Mouse (Mus musculus): ENCODE measurements around the gene Zfp36.
A peak's percentile ranks its signal among the peaks of the same experiment; 100 is the strongest.

Zfp36 gene

DNA sequence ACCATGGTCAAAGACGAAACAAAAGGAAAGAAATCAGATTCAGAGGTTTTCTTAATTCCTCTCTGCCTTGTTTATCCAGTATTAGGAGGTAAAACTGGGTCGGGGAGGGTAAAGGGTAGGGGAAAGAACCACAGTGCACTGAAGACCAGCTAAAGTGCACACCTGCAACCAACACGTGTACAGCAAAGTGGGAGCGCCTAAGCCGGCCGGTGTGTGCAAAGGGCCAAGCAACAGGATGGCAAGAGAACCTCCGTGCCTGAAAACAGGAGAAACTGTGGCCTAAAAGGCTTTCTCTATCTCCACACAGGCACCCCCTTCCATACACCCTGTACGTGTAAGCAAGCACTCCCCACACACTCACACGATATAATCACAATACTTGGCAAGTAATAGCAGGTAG, 5.1 kb upstream of the Zfp36 start:
- DNase-seq (ENCODE audit: low read depth in 2 of 2, low spot score in 2 of 2), result no peak

DNA sequence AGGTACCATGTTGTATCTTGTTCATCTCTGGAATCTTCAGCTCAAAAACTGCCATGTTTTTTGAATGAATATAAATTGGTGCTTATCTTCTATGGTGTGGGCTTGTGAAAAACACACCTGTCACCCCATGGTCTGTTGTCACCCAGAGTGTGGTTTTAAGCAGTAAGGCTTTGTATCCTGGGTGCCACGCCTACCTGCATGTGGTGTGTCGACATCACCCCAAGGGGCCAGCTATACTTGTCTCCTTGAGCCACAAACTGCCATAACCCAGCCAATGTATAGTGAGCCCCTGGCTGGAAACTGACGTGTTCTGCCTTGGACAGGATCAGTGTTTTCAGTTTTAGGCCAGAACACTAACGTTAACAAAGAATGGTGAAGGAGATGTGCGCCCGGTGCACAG, 4.1 kb upstream of the Zfp36 start:
- peak; percentile 42 to 44 for DNase-seq (ENCODE audit: low read depth in 2 of 2, low spot score in 2 of 2)

DNA sequence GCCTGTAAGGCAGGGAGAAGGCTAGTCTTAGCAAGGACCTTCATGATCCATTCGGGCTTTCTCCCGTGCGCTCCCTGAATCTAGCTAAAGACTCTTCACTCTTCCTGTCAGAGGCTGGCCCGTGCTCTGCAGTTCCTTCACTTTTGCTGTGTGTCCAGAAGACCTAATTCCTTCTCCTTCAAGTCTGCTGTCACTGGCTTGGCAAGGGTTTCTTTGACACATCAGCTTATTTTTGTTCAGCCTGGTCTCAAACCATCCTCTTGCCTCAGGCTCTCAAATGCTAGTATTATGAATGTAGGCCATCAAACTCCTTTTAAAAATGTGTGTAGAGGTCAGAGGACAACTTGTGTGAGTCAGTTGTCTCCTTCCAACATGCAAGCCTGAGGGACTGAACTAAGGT, 3.6 kb upstream of the Zfp36 start:
- no peak for DNase-seq (ENCODE audit: low read depth in 2 of 2, low spot score in 2 of 2)

DNA sequence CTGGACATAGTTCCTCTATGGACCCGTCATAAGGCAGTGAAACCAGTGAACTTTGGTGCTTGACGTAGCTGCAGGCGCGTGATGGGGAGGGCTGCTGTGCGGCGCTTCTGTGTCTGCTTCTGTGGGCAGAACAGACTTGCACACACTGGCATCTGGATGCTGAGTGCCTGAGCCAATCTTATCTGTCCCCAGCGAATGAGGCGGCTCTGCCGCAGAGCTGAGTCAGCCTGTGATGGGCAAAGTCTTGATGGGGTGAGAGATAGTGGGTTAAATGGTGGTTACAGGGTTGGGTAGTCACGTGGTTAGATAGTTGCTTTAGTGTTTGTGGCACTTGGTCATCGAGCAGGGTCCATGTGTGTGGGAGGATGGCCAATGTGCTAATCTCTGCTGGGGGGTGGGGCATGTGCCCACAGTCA, 2.9 kb upstream of the Zfp36 start:
- DNase-seq (ENCODE audit: low read depth in 2 of 2, low spot score in 2 of 2), result peak; percentile 66 to 74

DNA sequence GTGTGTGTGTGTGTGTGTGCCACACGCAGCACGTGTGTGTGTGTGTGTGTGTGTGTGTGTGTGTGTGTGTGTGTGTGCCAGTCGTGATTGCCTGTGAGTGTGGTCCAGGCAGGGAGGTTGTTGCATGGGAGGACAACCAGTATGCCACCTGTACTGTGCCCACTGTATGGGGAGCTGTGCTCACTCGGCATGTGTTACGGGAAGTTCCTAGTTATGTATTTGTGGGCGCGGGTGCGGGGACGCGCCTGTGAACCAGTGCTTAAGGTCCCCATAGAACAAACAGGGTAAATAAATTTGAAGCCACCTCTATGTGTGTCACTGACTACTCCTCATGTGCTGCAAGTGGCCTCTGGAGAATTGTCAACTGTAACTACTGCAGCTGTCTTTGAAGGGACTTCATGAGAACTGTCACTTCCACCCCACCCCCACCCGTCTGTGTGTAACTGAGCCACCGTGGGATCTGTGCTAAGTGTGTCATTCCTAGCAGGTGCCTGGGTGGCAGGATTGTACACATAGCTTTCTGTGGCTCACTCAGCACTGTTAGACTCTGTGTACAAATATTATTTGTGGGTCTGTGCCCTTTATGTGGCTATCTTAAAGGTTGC, 2.4 kb upstream of the Zfp36 start:
- DNase-seq (ENCODE audit: low read depth in 2 of 2, low spot score in 2 of 2), result no peak

DNA sequence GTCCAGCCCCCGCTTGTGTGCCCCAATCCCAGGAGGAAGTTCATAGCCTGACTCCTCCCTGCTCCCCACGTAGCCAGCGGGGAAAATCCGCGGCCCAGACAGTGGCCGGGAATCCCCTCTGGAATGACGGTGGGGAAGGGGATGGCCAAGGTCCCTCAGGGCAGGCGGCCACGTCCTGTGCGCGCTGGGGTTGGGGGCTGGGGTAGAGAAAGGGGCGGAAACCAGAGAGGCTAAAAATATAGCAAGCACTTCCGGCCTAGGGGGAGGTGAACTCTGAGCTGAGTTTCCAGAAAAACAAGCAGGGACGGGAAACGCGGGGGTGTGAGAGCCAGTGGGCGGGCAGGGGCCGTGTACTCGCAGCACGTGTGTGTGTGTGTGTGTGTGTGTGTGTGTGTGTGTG, 1.9 kb upstream of the Zfp36 start:
- peak; percentile 91 for DNase-seq (ENCODE audit: low read depth in 2 of 2, low spot score in 2 of 2)

GRCm38 (mm10) chr7:28381017-28381790, 1.2 kb upstream of the Zfp36 start:
- peak; percentile 78 to 84 for DNase-seq (ENCODE audit: low read depth in 2 of 2, low spot score in 2 of 2)

DNA sequence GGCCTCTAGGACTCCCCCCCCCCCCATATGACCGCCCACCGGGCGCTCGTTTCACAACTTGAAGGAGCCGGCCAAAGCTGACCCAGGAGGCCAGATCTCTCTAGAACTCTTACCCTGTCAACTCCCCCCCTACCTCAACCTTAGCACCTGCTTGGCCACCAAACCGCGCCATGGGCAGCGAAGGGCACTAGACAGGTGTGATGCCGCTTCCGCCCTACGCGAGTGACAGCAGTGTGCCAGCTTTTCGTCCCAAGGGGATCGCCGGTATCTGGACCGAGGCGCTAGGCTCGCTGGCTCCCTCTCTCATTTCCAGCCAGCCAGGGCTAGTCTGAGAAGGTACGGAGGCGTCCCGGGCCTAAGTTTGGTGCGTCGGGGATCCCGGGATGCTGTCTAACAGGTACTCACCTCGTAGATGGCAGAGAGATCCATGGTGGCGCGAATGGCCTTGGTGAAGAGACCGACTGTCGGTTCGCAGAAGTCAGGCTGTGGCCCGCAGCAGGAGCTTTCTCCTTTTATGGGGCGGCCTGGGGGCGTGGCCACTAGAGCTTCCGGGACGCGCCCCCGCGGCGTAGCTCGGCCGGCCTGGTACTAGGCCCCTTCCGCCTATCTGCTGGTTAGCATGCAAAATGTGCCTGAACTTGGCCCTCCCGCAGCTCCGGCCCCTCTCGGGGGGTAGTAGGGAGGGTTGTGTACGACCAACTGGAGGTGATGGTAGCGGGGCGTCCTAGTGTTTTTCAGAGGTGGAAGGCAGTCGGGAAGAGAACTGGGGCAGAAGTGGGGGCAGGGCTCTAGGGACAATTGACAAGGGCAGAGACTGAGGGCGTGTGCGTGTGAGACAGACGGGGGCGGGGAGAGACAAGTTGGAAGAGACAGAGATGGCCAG, 1.0 kb downstream of the Zfp36 start:
- DNase-seq (ENCODE audit: low read depth in 2 of 2, low spot score in 2 of 2), result peak; percentile 90 to 92

GRCm38 (mm10) chr7:28378066-28378690, 1.9 kb downstream of the Zfp36 start:
- peak in 1 of 2 experiments; percentile 40 for DNase-seq (ENCODE audit: low read depth in 2 of 2, low spot score in 2 of 2)

DNA sequence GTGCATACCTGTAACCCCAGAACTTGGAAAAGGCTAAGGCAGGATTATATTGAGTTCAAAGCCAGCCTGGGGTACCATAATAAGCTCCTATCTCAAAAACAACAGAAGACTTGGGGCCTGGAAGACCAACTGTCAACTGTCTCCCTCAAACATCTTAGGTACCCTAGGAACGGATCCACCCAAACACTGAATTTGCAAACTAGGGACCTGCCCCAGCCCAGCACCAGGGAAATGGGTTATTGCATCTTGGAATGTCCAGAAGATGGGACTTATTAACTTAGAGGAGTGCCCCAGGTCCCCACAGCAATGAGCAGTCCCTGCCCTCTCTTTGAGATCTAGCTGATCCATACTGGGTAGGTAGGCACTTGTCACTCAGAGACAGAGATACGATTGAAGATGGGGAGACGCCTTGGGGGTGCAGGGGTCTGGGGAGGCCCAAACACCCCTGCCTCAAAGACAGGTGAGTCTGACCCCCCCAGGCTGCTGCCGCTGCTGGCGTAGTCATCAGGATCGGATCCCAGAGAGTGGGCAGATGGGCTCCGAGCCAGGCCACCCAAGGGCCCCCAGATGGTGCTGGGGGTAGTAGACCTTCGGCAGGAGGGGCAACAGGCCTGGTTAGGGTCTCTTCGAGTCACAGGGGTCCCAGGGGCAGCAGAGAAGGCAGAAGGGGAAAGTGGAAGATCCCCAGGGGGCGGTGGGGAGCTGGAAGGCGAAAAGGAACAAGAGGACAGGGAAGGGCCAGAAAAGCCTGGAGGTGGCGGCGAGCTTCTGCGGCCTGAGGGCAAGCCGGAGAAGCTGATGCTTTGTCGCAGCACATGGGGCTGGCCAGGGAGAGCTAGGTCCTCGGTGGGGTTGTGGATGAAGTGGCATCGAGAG, 2.6 kb downstream of the Zfp36 start:
- DNase-seq (ENCODE audit: low read depth in 2 of 2, low spot score in 2 of 2), result peak in 1 of 2 experiments; percentile 24

DNA sequence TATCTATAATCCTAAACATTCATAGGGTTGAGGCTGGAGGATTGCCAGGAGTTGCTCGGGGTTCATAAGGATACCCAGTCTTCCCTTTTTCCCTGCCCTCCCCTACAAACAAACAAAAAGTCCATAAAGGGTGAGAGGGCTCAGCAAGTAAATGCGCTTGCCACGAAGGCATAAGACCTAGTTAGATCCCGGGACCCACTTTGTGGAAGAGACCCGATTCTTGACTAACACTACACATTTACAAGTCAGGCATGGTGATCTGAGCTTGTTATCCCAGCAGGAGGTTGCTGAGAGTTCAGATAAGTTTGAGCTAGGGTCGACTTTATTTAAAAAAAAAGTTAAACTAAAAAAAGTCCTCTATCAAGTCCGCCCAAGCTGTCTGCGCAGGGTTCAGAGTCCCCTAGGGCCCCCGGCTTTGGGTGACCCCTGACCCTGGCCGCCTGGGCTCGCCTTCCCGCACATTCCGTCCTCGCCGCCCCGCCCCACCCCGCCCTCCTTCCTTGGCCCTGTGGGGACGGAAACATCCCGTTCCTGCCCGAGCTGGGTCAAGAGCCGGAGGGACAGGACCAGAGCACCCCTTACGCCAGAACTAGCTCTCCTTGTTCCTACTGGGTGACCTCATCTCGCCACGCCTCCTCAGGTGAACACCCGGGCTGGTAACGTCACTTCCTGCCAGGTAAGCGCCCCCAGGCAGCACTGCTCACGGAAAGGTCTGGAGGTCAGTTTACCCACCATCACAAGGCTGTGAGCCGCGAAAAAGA, 3.9 kb downstream of the Zfp36 start:
- peak; percentile 56 to 59 for DNase-seq (ENCODE audit: low read depth in 2 of 2, low spot score in 2 of 2)

GRCm38 (mm10) chr7:28375176-28375921, 4.7 kb downstream of the Zfp36 start:
- peak; percentile 88 to 91 for DNase-seq (ENCODE audit: low read depth in 2 of 2, low spot score in 2 of 2)

- no peak for DNase-seq (ENCODE audit: low read depth in 2 of 2, low spot score in 2 of 2)
Measured at GRCm38 (mm10) chr7:28374647-28375046, 5.4 kb downstream of the Zfp36 start.

GRCm38 (mm10) chr7:28373891-28374495, 6.1 kb downstream of the Zfp36 start:
- no peak for DNase-seq (ENCODE audit: low read depth in 2 of 2, low spot score in 2 of 2)

DNA sequence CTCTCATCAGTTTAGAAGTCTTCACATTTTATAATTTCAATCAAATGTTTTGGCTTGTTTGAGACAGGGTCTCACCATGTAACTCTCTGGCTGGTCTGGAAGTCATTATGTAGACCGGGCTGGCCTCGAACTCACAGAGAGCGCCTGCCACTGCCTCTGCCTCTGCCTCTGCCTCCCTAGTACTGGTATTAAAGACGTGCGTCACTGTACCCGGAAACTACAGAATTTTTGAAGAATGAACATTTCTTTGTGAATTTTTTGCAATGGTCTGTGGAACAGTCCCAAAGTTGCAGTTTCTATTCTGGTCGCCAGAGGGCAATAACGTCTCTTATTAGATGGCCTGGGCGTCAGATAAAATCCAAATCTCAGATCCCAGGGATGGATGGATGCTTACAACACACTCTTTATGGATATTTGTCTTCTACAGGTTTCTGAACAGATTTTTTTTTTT, 6.9 kb downstream of the Zfp36 start:
- DNase-seq (ENCODE audit: low read depth in 2 of 2, low spot score in 2 of 2), result peak; percentile 83 to 88

- peak; percentile 96 to 97 for DNase-seq (ENCODE audit: low read depth in 2 of 2, low spot score in 2 of 2)
Measured at GRCm38 (mm10) chr7:28372251-28373108, 7.6 kb downstream of the Zfp36 start, which contains the start of gene Plekhg2. Gene Plekhg2, minus strand, starts transcription at chr7:28372599.

- DNase-seq (ENCODE audit: low read depth in 2 of 2, low spot score in 2 of 2), result peak in 1 of 2 experiments; percentile 43
Measured at GRCm38 (mm10) chr7:28371514-28371989, 8.5 kb downstream of the Zfp36 start.
